8 mouse cellular contexts compared by ENCODE assay signal in genomic region chr12:70910241-70910720, GRCm38 (mm10). TPM values are rescaled to one million over a fixed set of nuclear protein-coding genes. Genes with fewer than 3 reads are reported as not detected.
A peak's percentile ranks its signal among the peaks of the same experiment; 100 is the strongest.
DNase-seq lines count a peak whose midpoint lies in the region; ATAC-seq and TF ChIP-seq lines count a peak whose summit lies in the region.

No protein-coding gene starts in this region.

- no peak overlapping the region for H3K27ac ChIP-seq in bone marrow, adult 2 months (ENCODE audit: control insufficient read depth, insufficient read depth, low read depth, low read length, poor library complexity)
- peak overlapping the region; percentile 8; the same call in 1 of the 2 replicates for H3K27ac ChIP-seq in embryonic facial prominence, embryonic 15.5 days (replicated peaks)
- H3K27ac ChIP-seq in limb, embryonic 15.5 days = peak overlapping the region; percentile 48; the same call in 1 of the 2 replicates
- no peak overlapping the region for H3K27ac ChIP-seq in midbrain, postnatal 0 days (ENCODE audit: low read depth, low read length)
- H3K27ac ChIP-seq in spleen, adult 2 months (ENCODE audit: insufficient read depth, low read length) = no peak overlapping the region

- no peaks in the 10 kb centered on the region for H3K4me1 ChIP-seq in bone marrow, adult 2 months (ENCODE audit: control insufficient read depth, insufficient read depth, low read length)
- H3K4me1 ChIP-seq in embryonic facial prominence, embryonic 15.5 days = peaks cover 24% of the 10 kb centered on the region; the same call in 1 of the 2 replicates
- H3K4me1 ChIP-seq in limb, embryonic 15.5 days = peaks cover 24% of the 10 kb centered on the region
- H3K4me1 ChIP-seq in midbrain, postnatal 0 days (ENCODE audit: insufficient read depth, low read length) = no peaks in the 10 kb centered on the region
- no peaks in the 10 kb centered on the region for H3K4me1 ChIP-seq in spleen, adult 2 months (ENCODE audit: control insufficient read depth, insufficient read depth, insufficient read length)

- H3K9ac ChIP-seq in embryonic facial prominence, embryonic 15.5 days = no peak overlapping the region
- H3K9ac ChIP-seq in limb, embryonic 15.5 days = no peak overlapping the region
- H3K9ac ChIP-seq in midbrain, postnatal 0 days (replicated peaks; ENCODE audit: low read length, poor library complexity, severe bottlenecking) = no peak overlapping the region

- H3K4me2 ChIP-seq in embryonic facial prominence, embryonic 15.5 days (replicated peaks) = no peak overlapping the region
- H3K4me2 ChIP-seq in limb, embryonic 15.5 days = no peak overlapping the region
- no peak overlapping the region for H3K4me2 ChIP-seq in midbrain, postnatal 0 days (ENCODE audit: low read depth, low read length, poor library complexity, severe bottlenecking)

- no peak overlapping the region for H3K4me3 ChIP-seq in bone marrow, adult 2 months (replicated peaks; ENCODE audit: control insufficient read depth, low read depth, low read length)
- H3K4me3 ChIP-seq in embryonic facial prominence, embryonic 15.5 days (replicated peaks) = no peak overlapping the region
- H3K4me3 ChIP-seq in limb, embryonic 15.5 days = no peak overlapping the region
- no peak overlapping the region for H3K4me3 ChIP-seq in midbrain, postnatal 0 days (ENCODE audit: low read depth, low read length)
- no peak overlapping the region for H3K4me3 ChIP-seq in spleen, adult 2 months (ENCODE audit: extremely low read depth, insufficient read depth, insufficient read length)

- TF ChIP-seq POLR2A in bone marrow, adult 2 months (IDR thresholded peaks at IDR 0.05; ENCODE audit: borderline replicate concordance, control insufficient read depth, low read depth, low read length) = no peak
- TF ChIP-seq POLR2A in spleen, adult 2 months (IDR thresholded peaks at IDR 0.05; ENCODE audit: low read depth, low read length) = no peak

- no peaks in the 10 kb centered on the region for H3K36me3 ChIP-seq in embryonic facial prominence, embryonic 15.5 days
- no peaks in the 10 kb centered on the region for H3K36me3 ChIP-seq in limb, embryonic 15.5 days
- H3K36me3 ChIP-seq in midbrain, postnatal 0 days (ENCODE audit: insufficient read depth, low read length) = no peaks in the 10 kb centered on the region
- H3K36me3 ChIP-seq in spleen, adult 2 months (ENCODE audit: control insufficient read depth, insufficient read depth, low read length) = no peaks in the 10 kb centered on the region

- no peaks in the 10 kb centered on the region for H3K27me3 ChIP-seq in embryonic facial prominence, embryonic 15.5 days
- no peaks in the 10 kb centered on the region for H3K27me3 ChIP-seq in limb, embryonic 15.5 days
- no peaks in the 10 kb centered on the region for H3K27me3 ChIP-seq in midbrain, postnatal 0 days (ENCODE audit: insufficient read depth, low read length)
- no peaks in the 10 kb centered on the region for H3K27me3 ChIP-seq in spleen, adult 2 months (ENCODE audit: control insufficient read depth, insufficient read depth, low read length)

- DNase-seq in B cell, adult 2 months = peak; percentile 82 to 83
- peak; percentile 78 to 86 for DNase-seq in heart, adult 9 months (ENCODE audit: low spot score in 2 of 2)
- DNase-seq in kidney, adult 9 months = peak; percentile 79
- peak; percentile 79 for DNase-seq in midbrain, postnatal 0 days (ENCODE audit: low spot score)
- peak; percentile 37 to 66 for DNase-seq in spleen, adult 2 months (ENCODE audit: low read depth in 1 of 2, low spot score in 2 of 2)

- H3K9me3 ChIP-seq in embryonic facial prominence, embryonic 15.5 days (replicated peaks) = no peaks in the 10 kb centered on the region
- H3K9me3 ChIP-seq in limb, embryonic 15.5 days = no peaks in the 10 kb centered on the region
- no peaks in the 10 kb centered on the region for H3K9me3 ChIP-seq in midbrain, postnatal 0 days (ENCODE audit: low read length)

- ATAC-seq in embryonic facial prominence, embryonic 15.5 days (ENCODE audit: insufficient number of reproducible peaks, low FRiP score, low TSS enrichment, low read depth) = no peak; the same call in 1 of the 2 replicates
- ATAC-seq in limb, embryonic 15.5 days (ENCODE audit: insufficient number of reproducible peaks, low FRiP score, low TSS enrichment, low read depth) = peak; percentile 42; the same call in 1 of the 2 replicates
- ATAC-seq in midbrain, postnatal 0 days (ENCODE audit: low FRiP score) = peak; percentile 66

- peak; percentile 82 for TF ChIP-seq CTCF in bone marrow, adult 2 months (IDR thresholded peaks at IDR 0.05; ENCODE audit: control insufficient read depth, insufficient read depth, low read length)
- TF ChIP-seq CTCF in midbrain, postnatal 0 days (IDR thresholded peaks at IDR 0.05) = peak; percentile 90
- peak; percentile 76; the same call in 1 of the 2 replicates for TF ChIP-seq CTCF in spleen, adult 2 months (IDR thresholded peaks at IDR 0.05; ENCODE audit: extremely low read depth, insufficient read depth, insufficient read length, insufficient replicate concordance)

- 10% methylated on average over 9 of the region's 9 CpGs for WGBS in bone marrow, adult 2 months
- 11% methylated on average over 9 of the region's 9 CpGs for WGBS in embryonic facial prominence, embryonic 15.5 days
- WGBS in limb, embryonic 15.5 days = 12% methylated on average over 9 of the region's 9 CpGs
- WGBS in midbrain, postnatal 0 days = 10% methylated on average over 9 of the region's 9 CpGs
- 15% methylated on average over 9 of the region's 9 CpGs for WGBS in spleen, adult 2 months

RNA-seq across cellular contexts. Expression of gene Actr10, which starts 27.4 kb away (rescaled TPM):
- polyA plus RNA-seq in bone marrow, adult 2 months (2011; ENCODE audit: insufficient read depth, insufficient read length, low replicate concordance, missing spikeins) = 35.6 and 59.6 TPM in 2 replicates
- polyA plus RNA-seq in embryonic facial prominence, embryonic 15.5 days (2015; fragmentation: Nextera tagmentation; extraction: Ambion mirVana) = 215 TPM in 2 replicates
- polyA plus RNA-seq in limb, embryonic 15.5 days (2015; fragmentation: Nextera tagmentation; extraction: Ambion mirVana) = 229 and 230 TPM in 2 replicates
- total RNA-seq in midbrain, postnatal 0 days (2014; rRNA removed) = 132 and 144 TPM in 2 replicates
- polyA plus RNA-seq in midbrain, postnatal 0 days (2015; fragmentation: Nextera tagmentation; extraction: Ambion mirVana) = 164 and 171 TPM in 2 replicates
- polyA plus RNA-seq in spleen, adult 2 months (2012; rRNA removed) = 7.2 and 9.4 TPM in 2 replicates

Comparison
In these comparisons a context has a peak if more than half of its experiments do, and no peak if none do; other contexts are left out.
1. H3K27ac ChIP-seq: peak in embryonic facial prominence, embryonic 15.5 days (single experiment) and limb, embryonic 15.5 days (single experiment); none in bone marrow, adult 2 months (single experiment), midbrain, postnatal 0 days (single experiment) and spleen, adult 2 months (single experiment).
2. Peak in every context shown above with its lines, with median percentiles within 50 percentile points of each other: DNase-seq and CTCF ChIP-seq.